Mouse (Mus musculus): ENCODE measurements around the gene Acsbg1.

Gene Acsbg1

DNA sequence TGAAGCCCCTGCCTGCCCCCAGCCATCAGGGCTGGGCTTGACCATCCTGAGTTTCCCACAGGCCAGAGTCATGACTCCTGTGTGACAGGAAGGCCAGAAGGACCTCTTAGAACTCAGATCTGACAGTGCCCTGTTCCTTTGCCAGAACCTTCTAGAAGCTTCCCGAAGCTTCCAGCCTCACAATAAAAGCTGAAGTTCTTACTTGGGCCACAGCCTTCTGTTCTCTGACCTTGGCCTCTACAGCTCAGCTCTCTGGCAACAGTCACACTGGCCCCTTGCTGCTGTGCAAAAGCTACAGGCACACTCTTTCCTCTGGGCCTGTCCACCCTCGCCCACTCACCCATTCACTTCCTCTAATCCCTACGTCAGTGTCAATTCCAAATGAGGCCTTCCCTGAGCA is 10.3 kb upstream of the Acsbg1 start:
- DNase-seq (ENCODE audit: inconsistent ontology term): no peak

DNA sequence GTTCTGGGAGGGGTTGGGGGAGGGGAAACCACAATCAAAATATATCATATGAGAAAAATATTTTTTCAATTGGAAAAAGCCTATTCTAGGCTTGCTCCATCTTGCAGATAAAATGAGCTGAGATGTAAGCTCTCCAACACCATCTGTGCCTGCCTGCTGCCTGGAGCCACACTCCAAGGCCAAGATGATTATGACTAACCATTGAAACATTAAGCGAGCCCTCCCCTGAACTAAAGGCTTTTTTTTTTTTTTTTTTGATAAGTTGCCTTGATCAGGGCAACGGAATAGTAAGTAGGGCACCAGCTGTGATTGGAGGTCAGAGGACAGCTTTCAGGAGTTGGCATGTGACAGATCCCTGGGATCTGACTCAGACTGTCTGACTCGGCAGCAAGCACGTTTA is 6.8 kb upstream of the Acsbg1 start:
- peak; percentile 3 for DNase-seq (ENCODE audit: inconsistent ontology term)

DNA sequence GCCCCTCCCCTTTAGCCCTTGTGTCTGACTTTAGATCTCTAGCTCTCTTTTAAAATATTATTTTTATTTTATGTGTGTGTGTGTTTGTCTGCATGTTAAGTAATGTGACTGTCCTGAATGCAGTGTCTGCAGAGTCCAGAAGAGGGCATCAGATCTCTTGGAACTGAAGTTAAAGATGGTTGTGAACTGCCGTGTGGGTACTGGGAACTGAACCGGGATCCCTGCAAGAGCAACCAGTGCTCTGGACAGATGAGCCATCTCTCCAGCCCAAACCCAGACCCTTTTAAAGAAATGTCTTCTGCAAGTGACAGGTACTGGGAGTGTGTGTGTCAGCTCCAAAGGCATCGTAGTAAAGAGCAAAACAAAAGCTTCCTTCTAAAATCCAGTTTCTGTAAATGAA is 4.4 kb upstream of the Acsbg1 start:
- no peak for DNase-seq (ENCODE audit: inconsistent ontology term)

DNA sequence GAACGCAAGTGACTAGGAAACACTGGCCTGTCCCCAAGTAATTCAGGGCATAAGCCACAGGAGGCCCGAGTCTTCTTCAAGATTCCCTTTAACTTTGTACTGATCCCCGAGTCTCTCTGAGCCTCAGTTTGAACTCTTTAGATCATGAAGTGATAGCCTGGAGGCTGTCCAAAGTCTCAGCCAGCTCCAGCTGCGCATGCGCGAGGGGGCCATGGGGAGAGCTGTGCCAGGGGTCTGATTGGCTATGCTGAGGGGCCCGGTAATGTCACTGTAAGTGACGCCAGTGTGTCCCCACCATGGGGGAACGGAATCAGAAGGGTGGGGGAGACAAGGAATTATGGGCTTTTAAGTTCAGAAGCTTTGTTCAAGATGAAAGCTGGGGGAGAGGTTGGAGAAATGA is 2.7 kb upstream of the Acsbg1 start:
- no peak for DNase-seq (ENCODE audit: inconsistent ontology term)

DNA sequence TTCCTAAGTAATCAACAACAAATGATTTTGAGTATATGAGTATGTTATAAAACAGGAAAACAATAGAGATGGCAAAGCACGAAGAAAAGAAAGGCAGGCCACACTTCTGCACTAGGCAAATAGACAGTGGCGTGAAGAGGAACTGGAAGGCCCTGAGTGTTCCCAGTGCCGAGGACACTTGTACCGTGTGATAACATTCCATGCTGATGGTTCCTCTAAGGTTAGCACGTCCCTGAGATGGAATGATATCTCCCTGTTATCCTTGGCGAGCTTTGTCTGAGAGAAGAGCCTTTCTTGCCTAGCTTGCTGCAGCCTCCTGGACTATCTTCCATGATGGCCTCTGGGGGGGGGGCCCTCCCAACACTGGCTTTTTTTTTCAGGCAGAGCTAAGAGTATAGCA is 2.9 kb downstream of the Acsbg1 start:
- DNase-seq (ENCODE audit: inconsistent ontology term): no peak

DNA sequence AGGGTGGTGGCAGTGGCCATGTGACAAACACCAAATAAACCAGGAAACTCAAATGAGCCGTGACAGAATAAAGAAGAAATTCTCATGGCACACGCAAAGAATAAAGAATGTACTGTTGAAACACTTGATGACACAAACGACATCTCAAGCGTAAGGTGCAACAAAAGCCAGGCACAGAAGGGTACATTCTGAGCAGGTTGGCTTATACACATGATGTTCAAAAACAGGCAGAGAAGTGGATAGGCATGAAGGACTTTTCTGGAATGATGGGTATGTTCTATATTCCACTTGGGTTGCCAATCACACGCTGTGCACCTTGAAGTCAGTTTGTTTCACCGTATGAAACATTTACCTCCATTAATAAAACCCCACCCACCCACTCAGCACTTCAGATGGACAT is 5.3 kb downstream of the Acsbg1 start:
- no peak for DNase-seq (ENCODE audit: inconsistent ontology term)

DNA sequence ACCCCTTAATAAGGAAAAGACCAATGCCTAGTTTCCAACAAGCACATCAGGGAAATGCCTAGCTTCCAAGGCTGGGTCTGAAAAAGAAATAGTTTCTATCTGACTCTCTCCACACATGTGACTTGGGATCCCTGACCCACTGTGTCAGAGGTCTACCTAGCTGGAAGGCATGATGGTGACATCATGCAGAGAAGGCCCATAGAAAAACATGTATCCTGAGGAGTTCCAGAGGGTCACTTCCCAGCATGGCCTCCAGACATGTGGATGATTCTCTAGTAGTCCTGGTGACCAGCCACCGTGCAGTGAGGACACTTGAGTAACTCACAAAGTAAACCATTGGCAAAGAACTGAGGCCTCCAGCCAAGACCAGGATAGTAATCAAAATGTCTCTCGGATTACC is 5.8 kb downstream of the Acsbg1 start:
- no peak for DNase-seq (ENCODE audit: inconsistent ontology term)

DNA sequence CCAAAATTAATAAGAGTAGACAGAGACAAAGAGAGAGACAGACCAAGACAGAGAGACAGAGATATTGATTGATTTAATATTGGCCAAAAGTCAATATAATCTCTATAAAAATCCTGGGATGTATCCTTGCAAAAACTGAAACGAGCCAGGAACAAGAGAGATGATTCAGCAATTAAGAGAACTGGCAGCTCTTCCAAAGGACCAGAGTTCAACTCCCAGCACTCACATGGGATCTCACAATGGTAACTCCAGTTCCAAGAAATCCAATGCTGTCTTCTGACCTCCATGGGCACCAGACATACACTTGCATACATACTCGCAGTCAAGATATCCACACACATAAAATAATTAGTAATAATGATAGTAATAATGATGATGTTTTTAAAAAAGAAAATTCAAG is 8.9 kb downstream of the Acsbg1 start:
- DNase-seq (ENCODE audit: inconsistent ontology term): no peak

DNA sequence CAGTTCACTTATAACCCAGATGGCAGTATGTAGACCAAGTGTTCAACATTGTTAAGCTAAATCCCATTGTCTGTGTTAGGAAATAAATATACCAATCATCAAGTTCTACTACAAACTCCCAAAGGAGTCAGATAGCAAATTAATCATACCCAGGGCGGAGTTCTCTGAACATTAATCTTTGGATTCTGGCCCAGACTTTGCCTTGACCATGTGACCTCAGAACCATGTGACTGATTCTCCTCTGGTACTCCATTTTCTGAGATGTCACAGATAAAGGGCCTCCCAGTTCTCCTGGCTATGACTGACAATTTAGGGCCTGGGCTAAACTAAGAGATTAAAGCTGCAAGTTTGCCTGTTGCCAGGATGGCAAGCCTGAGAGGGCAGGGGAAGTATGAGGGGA is 12.3 kb downstream of the Acsbg1 start:
- DNase-seq (ENCODE audit: inconsistent ontology term): no peak

DNA sequence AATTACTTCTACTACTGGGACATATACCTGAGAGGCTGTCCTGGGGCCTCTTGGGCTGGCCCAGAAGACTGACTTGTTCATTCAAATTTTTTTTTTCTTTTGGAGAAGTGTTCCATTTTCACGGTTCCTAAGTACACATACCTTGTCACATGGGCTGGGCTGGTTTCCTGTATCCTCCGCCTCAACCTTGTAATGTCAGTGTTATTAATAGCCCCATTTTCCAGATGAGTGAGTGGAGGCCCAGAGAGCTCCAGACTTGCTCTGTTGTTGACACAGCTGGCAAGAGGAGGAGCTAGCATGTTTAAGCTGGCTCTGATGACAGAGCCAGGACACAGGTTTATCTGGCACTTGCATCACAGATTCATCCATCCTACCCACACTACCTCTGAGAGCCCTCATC is 14.2 kb downstream of the Acsbg1 start:
- DNase-seq (ENCODE audit: inconsistent ontology term): no peak

DNA sequence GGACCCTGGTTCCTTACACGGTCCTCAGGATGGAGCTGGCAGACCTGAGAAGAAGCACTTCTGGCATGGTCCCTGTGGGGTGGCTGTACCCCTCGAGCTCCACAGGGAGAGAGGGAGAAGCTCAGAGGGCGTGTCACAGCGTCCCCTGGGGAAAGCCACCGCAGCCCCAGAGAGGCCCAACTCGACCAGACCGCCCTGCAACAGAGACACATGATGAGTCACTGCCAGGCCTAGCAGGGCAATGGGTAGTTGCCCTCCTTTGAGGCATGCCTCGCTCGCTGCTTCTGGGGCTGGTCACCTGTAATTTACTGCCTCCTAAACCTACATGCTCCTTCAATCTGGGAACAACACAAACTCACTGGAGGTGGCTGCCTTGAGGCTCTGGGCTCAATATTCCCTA is 15.4 kb downstream of the Acsbg1 start:
- DNase-seq (ENCODE audit: inconsistent ontology term): no peak

DNA sequence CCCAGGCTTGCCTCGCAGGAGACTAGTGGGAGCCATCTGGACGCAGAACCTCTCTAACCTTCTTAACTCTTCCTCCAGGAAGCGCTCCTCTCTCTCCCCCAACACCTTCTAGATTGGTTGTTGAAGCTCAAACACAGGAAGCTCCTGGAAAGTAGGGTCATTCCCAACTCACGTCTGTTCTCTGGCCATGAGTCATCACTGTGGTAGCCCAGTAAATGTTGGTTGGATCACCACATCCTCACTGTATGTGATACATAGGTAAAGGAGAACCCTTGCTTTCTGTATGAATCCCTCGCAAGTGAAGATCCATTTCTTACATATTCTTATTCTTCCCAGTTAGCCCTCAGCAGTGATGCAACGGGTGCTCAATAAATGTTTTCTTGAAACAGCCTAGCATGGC is 16.1 kb downstream of the Acsbg1 start:
- no peak for DNase-seq (ENCODE audit: inconsistent ontology term)

DNA sequence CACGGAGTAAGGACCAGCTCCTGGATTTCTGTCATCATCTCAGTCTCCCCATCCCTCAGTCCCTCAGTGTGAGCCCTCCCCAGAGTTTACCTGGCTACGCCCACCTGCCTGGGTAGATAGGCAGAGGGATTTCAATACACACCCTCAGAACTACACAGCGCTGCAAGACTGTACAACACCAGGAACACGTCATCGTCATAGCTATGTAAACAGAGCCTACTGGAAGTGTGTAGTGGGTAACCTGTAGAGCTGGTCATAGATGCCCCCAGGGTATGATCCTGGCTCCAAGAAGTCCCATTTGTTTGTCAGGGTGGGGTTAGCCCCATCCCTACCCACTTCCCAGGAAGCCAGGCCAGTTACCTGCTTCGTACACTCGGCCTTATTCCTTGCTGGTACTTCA is 18.5 kb downstream of the Acsbg1 start:
- DNase-seq (ENCODE audit: inconsistent ontology term): no peak

DNA sequence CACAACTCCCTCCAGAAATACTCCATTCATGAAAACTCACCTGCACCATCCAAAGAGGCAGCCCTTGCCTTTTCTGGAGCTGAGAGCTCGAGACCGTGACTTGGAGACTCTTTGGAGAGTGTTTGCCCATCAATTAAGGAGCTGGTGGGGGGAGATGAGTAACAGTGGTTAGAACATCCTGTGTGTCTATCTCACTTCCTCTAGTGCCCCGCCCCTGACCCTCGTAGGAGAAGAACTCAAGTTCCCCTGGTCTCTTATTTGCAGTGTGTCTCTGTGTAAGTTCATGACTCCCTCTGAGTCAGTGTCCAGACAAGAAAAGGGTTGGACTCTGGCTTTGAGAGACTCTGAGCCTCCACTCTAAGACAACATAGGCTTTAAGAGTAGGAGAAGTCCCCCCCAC is 19.1 kb downstream of the Acsbg1 start:
- DNase-seq (ENCODE audit: inconsistent ontology term): peak; percentile 30

DNA sequence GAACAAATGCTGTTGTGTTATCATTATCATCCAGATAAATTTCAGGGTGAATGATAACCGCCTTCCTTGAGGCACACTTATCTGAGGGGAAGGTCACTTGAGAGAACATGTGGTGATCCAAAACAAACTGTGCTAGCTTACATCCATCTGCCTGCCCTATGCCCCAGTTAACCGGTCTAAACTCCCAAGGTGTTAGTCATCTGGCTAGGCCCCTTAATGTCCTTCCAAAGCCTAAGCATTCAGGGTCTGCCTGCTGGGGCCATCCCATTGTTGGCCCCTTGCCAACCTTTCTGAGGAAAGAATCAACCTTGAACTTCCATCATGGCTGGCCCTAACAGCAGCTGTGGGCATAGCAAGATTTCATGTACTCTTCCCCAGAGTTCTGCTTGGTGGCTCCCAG is 19.5 kb downstream of the Acsbg1 start:
- no peak for DNase-seq (ENCODE audit: inconsistent ontology term)

DNA sequence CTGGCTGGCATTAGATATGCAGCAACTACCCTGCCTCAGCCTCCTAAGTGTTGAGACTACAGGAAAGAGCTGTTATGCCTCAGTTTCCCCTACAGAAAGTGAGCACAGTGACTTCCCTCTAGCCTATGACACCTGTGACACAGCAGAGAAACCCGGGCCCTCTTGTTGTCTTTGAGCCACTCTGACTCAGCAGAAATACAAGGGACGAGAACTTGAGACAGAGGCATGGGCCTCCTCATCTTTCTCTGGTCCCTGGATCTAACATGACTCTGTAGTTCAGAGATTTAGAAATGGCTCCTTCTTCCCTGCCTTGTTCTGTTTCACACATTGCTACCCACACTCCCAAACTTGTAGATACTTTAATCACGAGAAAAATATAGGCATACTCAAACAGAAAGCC is 20.1 kb downstream of the Acsbg1 start:
- DNase-seq (ENCODE audit: inconsistent ontology term): no peak

DNA sequence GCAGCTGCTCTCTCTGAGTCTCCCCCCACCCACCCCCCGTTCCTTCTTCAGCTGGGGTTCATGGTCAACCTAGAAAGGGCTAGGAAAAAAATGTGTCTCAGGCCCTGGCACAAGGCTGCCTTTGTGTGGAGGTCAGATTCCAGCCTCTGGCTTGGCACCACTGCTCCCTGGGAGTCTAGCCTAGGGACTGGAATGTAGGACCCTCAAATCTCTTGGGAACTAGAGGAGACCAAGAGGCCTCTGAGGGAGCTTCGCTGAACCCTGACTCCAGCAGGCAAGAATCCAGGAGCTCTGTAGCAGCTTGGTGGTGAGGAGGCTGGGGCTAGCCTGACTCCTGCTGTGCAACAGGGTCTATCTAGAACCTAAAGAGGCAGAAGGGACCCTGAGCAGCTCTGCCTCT is 22.5 kb downstream of the Acsbg1 start:
- peak; percentile 36 for DNase-seq (ENCODE audit: inconsistent ontology term)

DNA sequence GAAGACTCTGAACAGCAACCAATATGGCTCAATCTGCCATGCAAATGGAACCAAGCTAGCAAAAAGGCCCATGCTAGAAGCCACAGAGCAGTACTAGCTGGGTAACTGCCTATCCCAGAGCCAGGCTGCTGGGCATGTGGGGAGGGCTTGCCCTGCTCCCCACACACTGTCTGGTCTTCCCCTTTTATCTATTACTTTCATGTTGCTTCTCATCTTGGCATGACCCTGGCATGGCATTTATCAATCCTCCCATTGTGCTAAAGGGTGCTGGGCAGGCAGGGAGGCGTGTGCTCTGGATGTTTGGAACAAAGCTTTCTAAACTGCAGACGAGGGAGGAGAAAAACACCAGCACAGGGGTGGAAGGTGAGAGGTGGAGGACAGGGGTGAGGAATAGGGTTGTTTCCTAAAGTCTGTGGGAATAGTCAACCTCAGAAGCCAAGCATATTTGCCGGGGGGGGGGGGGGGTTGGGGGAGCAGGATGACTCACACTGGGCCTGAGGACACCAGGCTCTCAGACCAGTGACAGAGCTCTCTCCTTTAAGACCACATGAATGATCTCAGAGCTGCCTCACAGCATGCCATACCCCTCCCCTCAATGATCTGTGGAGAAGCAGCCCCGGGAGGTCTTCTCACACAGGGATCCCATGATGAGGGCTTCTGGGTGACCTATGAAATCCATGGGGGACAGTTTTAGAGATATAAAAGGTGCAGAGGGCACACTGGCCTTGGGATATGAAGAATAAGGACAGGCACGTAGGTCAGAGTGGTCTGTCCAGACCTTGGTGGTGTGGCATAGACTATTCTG is 24.0 kb downstream of the Acsbg1 start:
- peak; percentile 61 for DNase-seq (ENCODE audit: inconsistent ontology term)

DNA sequence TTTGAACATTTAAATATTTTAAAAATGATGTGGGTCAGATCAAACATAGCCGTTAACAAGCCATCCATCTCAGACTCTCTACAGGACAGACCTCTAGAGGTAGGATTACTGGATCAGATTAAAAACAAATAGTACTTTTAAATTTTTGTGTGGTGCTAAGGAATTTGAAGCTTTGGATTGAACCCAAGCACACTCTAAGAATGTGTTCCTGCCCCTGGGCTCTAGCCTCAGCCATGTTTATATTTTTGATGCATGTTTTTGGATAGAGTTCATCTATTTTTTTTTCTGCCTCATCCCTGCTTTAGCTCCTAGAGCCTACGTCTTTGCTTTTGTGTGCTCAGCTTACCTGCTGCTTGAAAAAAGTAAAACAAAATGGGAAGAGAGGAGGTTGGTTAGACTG is 28.3 kb downstream of the Acsbg1 start:
- DNase-seq (ENCODE audit: inconsistent ontology term): no peak

DNA sequence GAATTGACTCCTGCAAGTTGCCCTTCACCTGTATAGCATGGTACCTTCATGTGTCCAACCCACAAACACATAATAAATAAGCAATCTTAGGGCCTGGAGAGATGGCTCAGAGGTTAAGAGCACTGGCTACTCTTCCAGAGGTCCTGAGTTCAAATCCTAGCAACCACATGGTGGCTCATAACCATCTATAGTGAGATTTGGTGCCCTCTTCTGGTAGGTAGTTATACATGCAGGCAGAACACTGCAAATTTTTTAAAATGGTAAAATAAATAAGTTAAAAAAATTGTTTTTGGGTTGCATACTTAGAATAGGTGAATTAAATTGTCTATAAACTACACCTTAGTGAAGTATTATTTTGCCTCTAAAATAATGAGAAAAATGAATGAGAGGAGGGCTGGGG is 30.8 kb downstream of the Acsbg1 start:
- no peak for DNase-seq (ENCODE audit: inconsistent ontology term)

DNA sequence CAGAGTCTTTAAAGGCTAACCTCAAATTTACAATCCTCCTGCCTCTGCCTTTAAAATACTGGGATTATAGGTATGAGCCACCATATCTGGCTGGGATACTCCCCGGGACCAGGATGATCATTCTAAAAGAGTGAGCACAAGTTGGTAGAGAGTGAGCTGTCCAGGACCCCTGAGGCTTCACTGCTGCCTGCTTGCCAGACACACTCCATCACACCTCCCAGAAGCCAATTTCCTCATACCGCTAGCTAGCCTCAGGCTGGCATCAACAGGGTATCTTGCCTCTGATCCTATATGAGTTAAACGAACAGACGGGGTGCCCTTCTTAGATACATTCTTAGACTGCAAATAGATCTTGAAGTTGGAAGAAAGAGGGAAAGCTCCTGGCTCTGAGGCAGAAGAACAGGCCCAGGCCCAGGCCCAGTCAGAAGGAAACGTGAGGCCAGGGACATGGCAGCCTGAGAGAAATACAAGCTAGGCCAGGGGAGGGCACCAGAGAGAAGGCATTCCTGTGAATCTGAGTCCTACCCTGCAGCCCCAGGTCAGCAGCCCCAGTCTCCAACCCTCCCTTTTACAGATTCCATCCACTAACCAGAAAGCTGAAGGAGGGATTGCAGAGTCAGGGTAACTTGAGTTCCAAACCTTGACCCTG is 31.9 kb downstream of the Acsbg1 start:
- DNase-seq (ENCODE audit: inconsistent ontology term): peak; percentile 6

DNA sequence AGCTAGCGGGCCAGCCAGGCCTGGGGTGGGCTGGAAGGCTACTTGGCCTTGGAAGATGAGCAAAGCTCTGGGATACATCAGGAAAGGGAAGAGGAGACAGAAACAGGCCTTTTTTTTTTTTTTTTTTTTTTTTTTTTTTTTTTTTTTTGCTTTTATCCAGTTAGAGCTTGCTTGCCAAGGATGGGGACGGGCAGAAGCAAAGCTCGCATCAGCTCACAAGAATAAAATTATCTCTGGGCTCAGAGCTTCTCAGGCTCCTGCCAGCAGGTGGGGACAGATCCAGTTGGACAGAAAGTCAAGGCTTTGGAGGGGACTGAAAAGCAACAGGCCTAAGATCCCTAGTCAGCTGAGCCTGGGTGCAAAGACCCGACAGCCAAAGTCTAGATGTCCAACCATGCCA is 32.9 kb downstream of the Acsbg1 start:
- no peak for DNase-seq (ENCODE audit: inconsistent ontology term)

DNA sequence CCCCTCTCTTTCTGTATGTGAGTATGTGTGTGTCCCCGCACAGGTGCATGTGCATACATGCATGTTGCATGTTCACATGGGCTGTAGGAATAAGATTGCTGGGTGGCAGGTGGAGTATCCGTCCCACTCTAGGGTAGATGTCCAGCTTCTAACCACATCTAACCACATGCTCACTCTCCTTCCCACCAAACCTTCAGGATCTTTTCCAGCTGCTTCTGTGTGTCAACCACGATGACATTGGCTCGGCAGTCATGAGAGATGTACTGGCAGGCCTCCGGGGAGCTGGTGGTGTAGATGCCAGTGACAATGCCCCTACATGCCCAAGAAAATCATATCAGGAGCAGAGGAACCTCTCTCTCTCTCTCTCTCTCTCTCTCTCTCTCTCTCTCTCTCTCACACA is 34.4 kb downstream of the Acsbg1 start:
- DNase-seq (ENCODE audit: inconsistent ontology term): no peak
